Mouse (Mus musculus) cerebellum, adult 2 months (tissue): ENCODE results near the gene Katnb1. TPM values are rescaled to one million over a fixed set of nuclear protein-coding genes. Genes with fewer than 3 reads are reported as not detected.

Experiments used
- DNase-seq, 2 experiments: peaks; one replicate each; pipeline ENCODE4 v3.0.0; 2021
- H3K27ac ChIP-seq: fragments of 200-500 bp; 2 replicates; pipeline ENCODE4 v1.5.1; 2012; ENCODE audit warnings: low read length, control low read depth, inconsistent platforms; ENCODE audit not compliant: insufficient read depth
- H3K27me3 ChIP-seq: fragments of 200-500 bp; 2 replicates; pipeline ENCODE4 v1.6.1; 2012; ENCODE audit warnings: inconsistent platforms, mild to moderate bottlenecking, low read length, moderate library complexity; ENCODE audit not compliant: control insufficient read depth, insufficient read depth
- H3K4me1 ChIP-seq: fragments of 200-500 bp; 2 replicates; pipeline ENCODE4 v1.6.1; 2011; ENCODE audit warnings: low read length; ENCODE audit not compliant: control insufficient read depth, insufficient read depth
- H3K4me3 ChIP-seq: fragments of 200-500 bp; replicated peaks from 2 replicates; pipeline ENCODE3; 2011; ENCODE audit warnings: mild to moderate bottlenecking, low read depth, low read length, control low read depth; ENCODE audit not compliant: insufficient read depth
- CTCF ChIP-seq: fragments of 200-500 bp; IDR thresholded peaks from 2 replicates; pipeline ENCODE4 v1.5.1; 2011; ENCODE audit warnings: low read depth, mild to moderate bottlenecking, control low read depth, low read length, moderate library complexity, borderline replicate concordance; ENCODE audit not compliant: insufficient read depth
- POLR2A ChIP-seq: fragments of 200-500 bp; IDR thresholded peaks from 2 replicates; pipeline ENCODE4 v1.6.1; 2011; ENCODE audit warnings: low read length, control low read depth, borderline replicate concordance; ENCODE audit not compliant: insufficient read depth
- WGBS: fragments of 180-500 bp; shearing (Covaris S2); methylation state at CpG from one replicate; pipeline ENCODE4 v1.1.7; 2018; 5-methylcytosine and 5-hydroxymethylcytosine counted together
- polyA plus RNA-seq: library from polyadenylated mRNA; depleted of rRNA; stranded (reverse); fragments of >200 nt; gene quantifications from 2 replicates; pipeline ENCODE4 v1.2.3, GENCODE M21; 2012

The Katnb1 gene
- polyA plus RNA-seq, 1 experiment, result 53.0 TPM

GRCm38 (mm10) chr8:95076151-95076550 lies 4.8 kb upstream of the Katnb1 start:
- 41% methylated on average over 17 of the region's 17 CpGs for WGBS
- H3K4me3 ChIP-seq, result no peak overlapping the region
- no peak for TF ChIP-seq POLR2A
- TF ChIP-seq CTCF, result no peak
- no peaks in the 10 kb centered on the region for H3K27me3 ChIP-seq
- H3K4me1 ChIP-seq, result peaks cover 16% of the 10 kb centered on the region
- DNase-seq, result peak; percentile 80 to 81
- H3K27ac ChIP-seq, result peak overlapping the region; percentile 49

- no peak overlapping the region for H3K4me3 ChIP-seq
- TF ChIP-seq CTCF, result no peak
- no peak for TF ChIP-seq POLR2A
- peaks cover 25% of the 10 kb centered on the region for H3K4me1 ChIP-seq
- no peak overlapping the region for H3K27ac ChIP-seq
- 44% methylated on average over 3 of the region's 3 CpGs for WGBS
- DNase-seq, result peak; percentile 59 to 69
- H3K27me3 ChIP-seq, result no peaks in the 10 kb centered on the region
These were observed 2.9 kb upstream of the Katnb1 start for GRCm38 (mm10) chr8:95078055-95078454.

GRCm38 (mm10) chr8:95079305-95079704 lies 1.7 kb upstream of the Katnb1 start:
- Histone ChIP-seq H3K4me1 (peaks cover 25% of the 10 kb centered on the region), H3K4me3 (no peak overlapping the region), H3K27me3 (no peaks in the 10 kb centered on the region), H3K27ac (no peak overlapping the region)
- TF ChIP-seq POLR2A, result no peak
- no peak for TF ChIP-seq CTCF
- DNase-seq, result no peak
- 87% methylated on average over 4 of the region's 4 CpGs for WGBS

GRCm38 (mm10) chr8:95081650-95082049 lies 664 bp downstream of the Katnb1 start:
- H3K4me1 ChIP-seq, result peaks cover 25% of the 10 kb centered on the region
- WGBS, result 2% methylated on average over 11 of the region's 11 CpGs

GRCm38 (mm10) chr8:95084261-95084660 lies 3.3 kb downstream of the Katnb1 start:
- Histone ChIP-seq H3K27me3 (no peaks in the 10 kb centered on the region), H3K4me1 (peaks cover 26% of the 10 kb centered on the region), H3K27ac (no peak overlapping the region), H3K4me3 (no peak overlapping the region)
- TF ChIP-seq POLR2A (no peak), CTCF (no peak)
- DNase-seq, result no peak
- WGBS, result 87% methylated on average over 4 of the region's 4 CpGs

More at GRCm38 (mm10) chr8:95081650-95082049, 664 bp downstream of the Katnb1 start:
- no peak for DNase-seq
- Histone ChIP-seq H3K4me3 (peak overlapping the region; percentile 68), H3K27me3 (no peaks in the 10 kb centered on the region), H3K27ac (peak overlapping the region; percentile 40)
- TF ChIP-seq CTCF (no peak), POLR2A (no peak)

GRCm38 (mm10) chr8:95084744-95085431 lies 3.9 kb downstream of the Katnb1 start:
- no peak for DNase-seq
- Histone ChIP-seq H3K27me3 (no peaks in the 10 kb centered on the region), H3K4me1 (peaks cover 26% of the 10 kb centered on the region), H3K27ac (no peak overlapping the region), H3K4me3 (no peak overlapping the region)
- WGBS, result 77% methylated on average over 10 of the region's 10 CpGs
- TF ChIP-seq POLR2A, result no peak
- TF ChIP-seq CTCF, result no peak

GRCm38 (mm10) chr8:95085432-95086141 lies 4.6 kb downstream of the Katnb1 start:
- DNase-seq, result peak; percentile 72 to 82
- H3K4me3 ChIP-seq, result no peak overlapping the region
- peaks cover 26% of the 10 kb centered on the region for H3K4me1 ChIP-seq
- TF ChIP-seq CTCF, result no peak
- TF ChIP-seq POLR2A, result no peak
- H3K27ac ChIP-seq, result no peak overlapping the region
- WGBS, result 45% methylated on average over 7 of the region's 7 CpGs
- H3K27me3 ChIP-seq, result no peaks in the 10 kb centered on the region

GRCm38 (mm10) chr8:95093574-95093973 lies 12.6 kb downstream of the Katnb1 start:
- H3K4me1 ChIP-seq, result no peaks in the 10 kb centered on the region
- DNase-seq, result no peak
- H3K27ac ChIP-seq, result no peak overlapping the region
- no peaks in the 10 kb centered on the region for H3K27me3 ChIP-seq
- TF ChIP-seq POLR2A (no peak), CTCF (no peak)
- 53% methylated on average over 4 of the region's 4 CpGs for WGBS
- H3K4me3 ChIP-seq, result no peak overlapping the region
